Mouse (Mus musculus) gonadal fat pad, adult 2 months (tissue): ENCODE measurements around the gene Sox2. TPM values are rescaled to one million over a fixed set of nuclear protein-coding genes. Genes with fewer than 3 reads are reported as not detected.

Experiments used
- DNase-seq: peaks from one replicate; pipeline ENCODE4 v3.0.0-alpha.2; 2012; ENCODE audit warnings: low read depth
- polyA plus RNA-seq: library from polyadenylated mRNA; depleted of rRNA; stranded (reverse); fragments of >200 nt; gene quantifications from 2 replicates; pipeline ENCODE4 v1.2.3, GENCODE M21; 2012

The Sox2 gene
- polyA plus RNA-seq, 1 experiment, result not detected

- no peak for DNase-seq
These were observed 6.6 kb upstream of the Sox2 start for GRCm38 (mm10) chr3:34643536-34644115.

GRCm38 (mm10) chr3:34646169-34646568 lies 4.0 kb upstream of the Sox2 start:
- DNase-seq, result no peak

GRCm38 (mm10) chr3:34647688-34648087 lies 2.5 kb upstream of the Sox2 start:
- no peak for DNase-seq

GRCm38 (mm10) chr3:34648105-34648832 lies 1.9 kb upstream of the Sox2 start:
- DNase-seq, result no peak

GRCm38 (mm10) chr3:34648833-34649719 lies 1.1 kb upstream of the Sox2 start:
- DNase-seq, result no peak

- DNase-seq, result no peak
These were observed 586 bp downstream of the Sox2 start for GRCm38 (mm10) chr3:34650621-34651361.

- no peak for DNase-seq
These were observed 1.4 kb downstream of the Sox2 start for GRCm38 (mm10) chr3:34651486-34652170.

- DNase-seq, result no peak
These were observed 2.4 kb downstream of the Sox2 start for GRCm38 (mm10) chr3:34652616-34653015.

GRCm38 (mm10) chr3:34653235-34653976 lies 3.2 kb downstream of the Sox2 start:
- no peak for DNase-seq

- no peak for DNase-seq
These were observed 3.8 kb downstream of the Sox2 start for GRCm38 (mm10) chr3:34653977-34654500.

- no peak for DNase-seq
These were observed 4.6 kb downstream of the Sox2 start for GRCm38 (mm10) chr3:34654781-34655180.

GRCm38 (mm10) chr3:34655311-34656075 lies 5.3 kb downstream of the Sox2 start:
- no peak for DNase-seq

- no peak for DNase-seq
These were observed 5.9 kb downstream of the Sox2 start for GRCm38 (mm10) chr3:34656153-34656552.

- no peak for DNase-seq
These were observed 6.9 kb downstream of the Sox2 start for GRCm38 (mm10) chr3:34656813-34657700.

- no peak for DNase-seq
These were observed 7.5 kb downstream of the Sox2 start for GRCm38 (mm10) chr3:34657701-34658090.

GRCm38 (mm10) chr3:34658241-34658965 lies 8.2 kb downstream of the Sox2 start:
- no peak for DNase-seq

GRCm38 (mm10) chr3:34658966-34659535 lies 8.8 kb downstream of the Sox2 start:
- DNase-seq, result no peak
